Mouse (Mus musculus): ENCODE results near the gene Ang4. TPM values are rescaled to one million over a fixed set of nuclear protein-coding genes. Genes with fewer than 3 reads are reported as not detected.
"Not testable (repeated sequence)": the region's sequence is repeated elsewhere in the genome, so short reads cannot be mapped to it uniquely, and the experiment has no call there.

Ang4 gene
- not detected in 2 replicates for polyA plus RNA-seq (2014; fragmentation: Nextera tagmentation; extraction: Ambion mirVana)

GRCm38 (mm10) chr14:51773490-51773889, at the start of gene Ang4:
Gene Ang4, minus strand, starts transcription at chr14:51773590.
- Histone ChIP-seq H3K36me3 (ENCODE audit: control insufficient read depth, insufficient read depth, low read length) (no peaks in the 10 kb centered on the region), H3K27ac (ENCODE audit: low read depth, low read length) (no peak within 1 kb of the TSS), H3K4me2 (ENCODE audit: low read depth) (no peak within 1 kb of the TSS), H3K9ac (ENCODE audit: low read length) (no peak within 1 kb of the TSS), H3K4me1 (ENCODE audit: control insufficient read depth, insufficient read depth, low read length) (no peaks in the 10 kb centered on the region), H3K9me3 (ENCODE audit: control insufficient read depth, low read length) (no peaks in the 10 kb centered on the region), H3K27me3 (ENCODE audit: control insufficient read depth, insufficient read depth, low read length) (no peaks in the 10 kb centered on the region), H3K4me3 (ENCODE audit: low read depth, low read length) (no peak within 1 kb of the TSS)
- 82% methylated on average over 5 of the region's 5 CpGs for WGBS
- ATAC-seq (ENCODE audit: insufficient read depth, low FRiP score, low TSS enrichment) = no peak
- no peak for DNase-seq (ENCODE audit: low spot score)

- DNase-seq (ENCODE audit: low spot score) = no peak
- ATAC-seq (ENCODE audit: insufficient read depth, low FRiP score, low TSS enrichment) = no peak
- Histone ChIP-seq H3K4me2 (ENCODE audit: low read depth) (no peak within 1 kb of the TSS), H3K36me3 (ENCODE audit: control insufficient read depth, insufficient read depth, low read length) (no peaks in the 10 kb centered on the region), H3K9me3 (ENCODE audit: control insufficient read depth, low read length) (no peaks in the 10 kb centered on the region), H3K4me1 (ENCODE audit: control insufficient read depth, insufficient read depth, low read length) (no peaks in the 10 kb centered on the region), H3K27me3 (ENCODE audit: control insufficient read depth, insufficient read depth, low read length) (no peaks in the 10 kb centered on the region), H3K27ac (ENCODE audit: low read depth, low read length) (no peak within 1 kb of the TSS), H3K4me3 (ENCODE audit: low read depth, low read length) (no peak within 1 kb of the TSS), H3K9ac (ENCODE audit: low read length) (no peak within 1 kb of the TSS)
- 88% methylated on average over 2 of the region's 2 CpGs for WGBS
These were observed 26.4 kb upstream of the Ang4 start, which contains the start of gene AY358078 for GRCm38 (mm10) chr14:51799746-51800145. Gene AY358078, plus strand, starts transcription at chr14:51800046.

GRCm38 (mm10) chr14:51794106-51794505, 20.7 kb upstream of the Ang4 start:
- Histone ChIP-seq H3K27me3 (ENCODE audit: control insufficient read depth, insufficient read depth, low read length) (no peaks in the 10 kb centered on the region), H3K4me1 (ENCODE audit: control insufficient read depth, insufficient read depth, low read length) (no peaks in the 10 kb centered on the region), H3K9me3 (ENCODE audit: control insufficient read depth, low read length) (no peaks in the 10 kb centered on the region), H3K27ac (ENCODE audit: low read depth, low read length) (no peak overlapping the region), H3K4me2 (ENCODE audit: low read depth) (no peak overlapping the region), H3K36me3 (ENCODE audit: control insufficient read depth, insufficient read depth, low read length) (no peaks in the 10 kb centered on the region), H3K9ac (ENCODE audit: low read length) (no peak overlapping the region), H3K4me3 (ENCODE audit: low read depth, low read length) (no peak overlapping the region)
- ATAC-seq (ENCODE audit: insufficient read depth, low FRiP score, low TSS enrichment) (no peak), DNase-seq (ENCODE audit: low spot score) (no peak)
- 16% methylated on average over 2 of the region's 2 CpGs for WGBS

- no peaks in the 10 kb centered on the region for H3K9me3 ChIP-seq (ENCODE audit: control insufficient read depth, low read length)
- no peak overlapping the region for H3K9ac ChIP-seq (ENCODE audit: low read length)
- WGBS = 83% methylated on average over 2 of the region's 2 CpGs
- H3K27me3 ChIP-seq (ENCODE audit: control insufficient read depth, insufficient read depth, low read length) = no peaks in the 10 kb centered on the region
- H3K27ac ChIP-seq (ENCODE audit: low read depth, low read length) = no peak overlapping the region
- no peaks in the 10 kb centered on the region for H3K4me1 ChIP-seq (ENCODE audit: control insufficient read depth, insufficient read depth, low read length)
- ATAC-seq (ENCODE audit: insufficient read depth, low FRiP score, low TSS enrichment) = no peak
- no peaks in the 10 kb centered on the region for H3K36me3 ChIP-seq (ENCODE audit: control insufficient read depth, insufficient read depth, low read length)
- no peak for DNase-seq (ENCODE audit: low spot score)
- no peak overlapping the region for H3K4me2 ChIP-seq (ENCODE audit: low read depth)
- H3K4me3 ChIP-seq (ENCODE audit: low read depth, low read length) = no peak overlapping the region
These were observed 15.8 kb upstream of the Ang4 start for GRCm38 (mm10) chr14:51789196-51789595.

- Histone ChIP-seq H3K27me3 (ENCODE audit: control insufficient read depth, insufficient read depth, low read length) (no peaks in the 10 kb centered on the region), H3K27ac (ENCODE audit: low read depth, low read length) (no peak overlapping the region), H3K4me2 (ENCODE audit: low read depth) (no peak overlapping the region), H3K4me3 (ENCODE audit: low read depth, low read length) (no peak overlapping the region), H3K9ac (ENCODE audit: low read length) (no peak overlapping the region), H3K36me3 (ENCODE audit: control insufficient read depth, insufficient read depth, low read length) (no peaks in the 10 kb centered on the region), H3K4me1 (ENCODE audit: control insufficient read depth, insufficient read depth, low read length) (no peaks in the 10 kb centered on the region), H3K9me3 (ENCODE audit: control insufficient read depth, low read length) (no peaks in the 10 kb centered on the region)
- DNase-seq (ENCODE audit: low spot score) (no peak), ATAC-seq (ENCODE audit: insufficient read depth, low FRiP score, low TSS enrichment) (no peak)
- 60% methylated on average over 5 of the region's 5 CpGs for WGBS
These were observed 13.7 kb upstream of the Ang4 start for GRCm38 (mm10) chr14:51787061-51787460.

- Histone ChIP-seq H3K9ac (ENCODE audit: low read length) (no peak overlapping the region), H3K27me3 (ENCODE audit: control insufficient read depth, insufficient read depth, low read length) (no peaks in the 10 kb centered on the region), H3K36me3 (ENCODE audit: control insufficient read depth, insufficient read depth, low read length) (no peaks in the 10 kb centered on the region), H3K4me2 (ENCODE audit: low read depth) (no peak overlapping the region), H3K4me1 (ENCODE audit: control insufficient read depth, insufficient read depth, low read length) (no peaks in the 10 kb centered on the region), H3K4me3 (ENCODE audit: low read depth, low read length) (no peak overlapping the region), H3K9me3 (ENCODE audit: control insufficient read depth, low read length) (no peaks in the 10 kb centered on the region), H3K27ac (ENCODE audit: low read depth, low read length) (no peak overlapping the region)
- 66% methylated on average over 4 of the region's 4 CpGs for WGBS
- ATAC-seq (ENCODE audit: insufficient read depth, low FRiP score, low TSS enrichment) = no peak
- DNase-seq (ENCODE audit: low spot score) = no peak
These were observed 12.9 kb upstream of the Ang4 start for GRCm38 (mm10) chr14:51786335-51786734.

GRCm38 (mm10) chr14:51778865-51779481, 5.6 kb upstream of the Ang4 start:
- no peak for DNase-seq (ENCODE audit: low spot score)
- 91% methylated on average over 4 of the region's 4 CpGs for WGBS
- H3K9me3 ChIP-seq (ENCODE audit: control insufficient read depth, low read length) = no peaks in the 10 kb centered on the region
- no peaks in the 10 kb centered on the region for H3K4me1 ChIP-seq (ENCODE audit: control insufficient read depth, insufficient read depth, low read length)
- no peaks in the 10 kb centered on the region for H3K36me3 ChIP-seq (ENCODE audit: control insufficient read depth, insufficient read depth, low read length)
- no peak overlapping the region for H3K4me3 ChIP-seq (ENCODE audit: low read depth, low read length)
- no peaks in the 10 kb centered on the region for H3K27me3 ChIP-seq (ENCODE audit: control insufficient read depth, insufficient read depth, low read length)
- no peak for ATAC-seq (ENCODE audit: insufficient read depth, low FRiP score, low TSS enrichment)
- H3K4me2 ChIP-seq (ENCODE audit: low read depth) = no peak overlapping the region
- no peak overlapping the region for H3K9ac ChIP-seq (ENCODE audit: low read length)
- H3K27ac ChIP-seq (ENCODE audit: low read depth, low read length) = no peak overlapping the region

- 100% methylated on average over 1 of the region's 1 CpGs for WGBS
- H3K4me3 ChIP-seq (ENCODE audit: low read depth, low read length) = no peak overlapping the region
- H3K36me3 ChIP-seq (ENCODE audit: control insufficient read depth, insufficient read depth, low read length) = no peaks in the 10 kb centered on the region
- H3K27ac ChIP-seq (ENCODE audit: low read depth, low read length) = no peak overlapping the region
- H3K9me3 ChIP-seq (ENCODE audit: control insufficient read depth, low read length) = no peaks in the 10 kb centered on the region
- no peaks in the 10 kb centered on the region for H3K27me3 ChIP-seq (ENCODE audit: control insufficient read depth, insufficient read depth, low read length)
- no peak overlapping the region for H3K9ac ChIP-seq (ENCODE audit: low read length)
- H3K4me1 ChIP-seq (ENCODE audit: control insufficient read depth, insufficient read depth, low read length) = no peaks in the 10 kb centered on the region
- no peak for DNase-seq (ENCODE audit: low spot score)
- H3K4me2 ChIP-seq (ENCODE audit: low read depth) = no peak overlapping the region
- no peak for ATAC-seq (ENCODE audit: insufficient read depth, low FRiP score, low TSS enrichment)
These were observed 4.4 kb upstream of the Ang4 start for GRCm38 (mm10) chr14:51777791-51778190.

GRCm38 (mm10) chr14:51771378-51771777, 2.0 kb downstream of the Ang4 start:
- DNase-seq (ENCODE audit: low spot score) = not testable (repeated sequence)
- 79% methylated on average over 1 of the region's 1 CpGs for WGBS

More at GRCm38 (mm10) chr14:51771378-51771777, 2.0 kb downstream of the Ang4 start:
- ATAC-seq (ENCODE audit: insufficient read depth, low FRiP score, low TSS enrichment); H3K9me3 ChIP-seq (ENCODE audit: control insufficient read depth, low read length); H3K4me3 ChIP-seq (ENCODE audit: low read depth, low read length); H3K36me3 ChIP-seq (ENCODE audit: control insufficient read depth, insufficient read depth, low read length); H3K4me2 ChIP-seq (ENCODE audit: low read depth); H3K4me1 ChIP-seq (ENCODE audit: control insufficient read depth, insufficient read depth, low read length); H3K27me3 ChIP-seq (ENCODE audit: control insufficient read depth, insufficient read depth, low read length); H3K9ac ChIP-seq (ENCODE audit: low read length); H3K27ac ChIP-seq (ENCODE audit: low read depth, low read length): not testable (repeated sequence)

All from neural tube, embryonic 11.5 days (tissue).